Mouse (Mus musculus) left cerebral cortex, postnatal 36 days (tissue): ENCODE measurements around the gene Inha. TPM values are rescaled to one million over a fixed set of nuclear protein-coding genes. Genes with fewer than 3 reads are reported as not detected.

Experiments
- DNase-seq, 2 experiments: peaks; one replicate each; pipeline ENCODE4 v3.0.0; 2021 to 2022; ENCODE audit warnings: low spot score in 2 of 2, mixed read lengths in 1 of 2
- intact Hi-C: fragments of 180-260 bp; cut with DNase I; formaldehyde crosslinking; loops from one replicate; pipeline ENCODE4 v1.15.1; 2025
- total RNA-seq, 2 experiments: library from RNA; stranded (reverse); gene quantifications; 2 replicates each; pipeline ENCODE4 v1.2.3; 2021

The Inha gene
- total RNA-seq: 10 to 100 TPM; 18.6 to 30.8 TPM

DNA sequence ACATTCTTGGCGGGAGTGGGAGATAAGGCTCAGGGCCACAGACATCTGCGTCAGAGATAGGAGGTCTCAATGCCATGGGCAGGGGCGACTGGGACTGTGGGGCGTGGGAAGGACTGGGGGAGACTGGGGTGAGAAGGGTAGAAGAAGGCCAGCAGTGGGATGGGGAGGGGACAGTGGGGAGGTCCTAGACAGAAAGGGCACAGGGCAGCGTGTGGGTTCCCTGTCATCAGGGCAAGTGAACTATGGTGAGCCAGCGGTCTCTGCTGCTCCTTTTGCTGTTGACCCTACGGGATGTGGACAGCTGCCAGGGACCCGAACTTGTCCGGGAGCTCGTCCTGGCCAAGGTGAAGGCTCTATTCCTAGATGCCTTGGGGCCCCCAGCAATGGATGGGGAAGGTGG is at the start of gene Inha:
TSS of gene Inha (plus strand) at position 72 of the 400 bp plus-strand sequence.
- intact Hi-C loops: loop anchor here (5.0 kb wide), 2 partner anchors 40 to 80 kb away; partner anchors contain the start of gene Slc4a3
- DNase-seq: no peak

DNA sequence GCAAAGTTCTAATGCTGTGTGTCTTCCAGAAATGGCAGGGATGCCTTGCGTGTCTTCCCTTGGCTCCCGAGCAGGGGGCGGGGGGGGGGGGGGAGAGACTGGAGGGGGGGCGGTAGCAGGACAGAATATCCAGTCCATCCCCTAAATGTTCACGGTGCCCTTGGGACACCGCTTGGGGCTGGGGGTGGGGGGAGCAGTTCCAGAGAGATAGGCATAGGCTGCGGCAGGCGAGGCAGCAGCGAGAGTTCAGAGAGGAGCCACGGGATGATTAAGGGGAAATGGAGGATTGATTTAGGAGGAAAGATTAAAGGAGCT is 49.2 kb upstream of the Inha start:
- intact Hi-C loops: loop anchor here (2.0 kb wide), 1 partner anchor 13 kb away; no protein-coding TSS in a partner anchor
- DNase-seq: no peak

DNA sequence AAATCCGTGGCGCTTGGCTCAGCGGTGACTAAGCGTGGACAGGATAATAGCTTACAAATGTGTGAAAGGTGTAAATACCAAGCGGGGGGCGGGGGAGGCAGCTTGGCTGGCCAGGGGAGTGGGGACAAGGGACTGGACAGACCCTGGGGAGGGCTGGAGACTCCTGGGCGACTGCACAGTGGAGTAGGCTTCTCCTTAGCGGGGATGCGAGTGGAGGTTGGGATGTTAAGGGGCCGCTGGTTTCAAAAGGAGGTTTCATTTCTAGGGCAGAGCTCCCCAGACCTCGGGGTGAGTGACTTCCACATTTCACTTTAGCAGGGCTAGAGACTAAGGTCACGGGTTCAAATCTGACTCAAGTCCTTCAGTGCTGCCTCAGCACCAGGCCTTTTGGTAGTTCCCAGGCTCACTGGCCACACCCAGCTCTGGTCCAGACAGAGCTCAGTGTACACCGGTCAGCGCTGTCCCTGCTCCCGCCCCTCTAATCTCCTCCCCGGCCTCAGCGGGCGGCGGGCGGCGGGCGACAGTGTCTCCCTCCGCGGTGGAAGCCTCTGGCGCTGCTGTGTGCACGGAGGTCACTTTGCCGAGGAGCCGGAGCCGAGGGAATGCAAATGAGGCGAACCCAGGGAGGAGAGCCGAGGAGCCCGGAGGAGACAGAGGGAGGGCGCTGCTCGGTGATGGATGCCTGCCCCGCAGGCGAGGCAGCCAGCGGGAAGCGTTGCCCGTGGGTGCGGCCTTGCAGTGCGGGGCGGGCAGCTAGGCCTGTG is 48.7 kb upstream of the Inha start:
- intact Hi-C loops: loop anchor here (2.0 kb wide), 1 partner anchor 13 kb away; no protein-coding TSS in a partner anchor
- DNase-seq: peak; percentile 68 to 77

DNA sequence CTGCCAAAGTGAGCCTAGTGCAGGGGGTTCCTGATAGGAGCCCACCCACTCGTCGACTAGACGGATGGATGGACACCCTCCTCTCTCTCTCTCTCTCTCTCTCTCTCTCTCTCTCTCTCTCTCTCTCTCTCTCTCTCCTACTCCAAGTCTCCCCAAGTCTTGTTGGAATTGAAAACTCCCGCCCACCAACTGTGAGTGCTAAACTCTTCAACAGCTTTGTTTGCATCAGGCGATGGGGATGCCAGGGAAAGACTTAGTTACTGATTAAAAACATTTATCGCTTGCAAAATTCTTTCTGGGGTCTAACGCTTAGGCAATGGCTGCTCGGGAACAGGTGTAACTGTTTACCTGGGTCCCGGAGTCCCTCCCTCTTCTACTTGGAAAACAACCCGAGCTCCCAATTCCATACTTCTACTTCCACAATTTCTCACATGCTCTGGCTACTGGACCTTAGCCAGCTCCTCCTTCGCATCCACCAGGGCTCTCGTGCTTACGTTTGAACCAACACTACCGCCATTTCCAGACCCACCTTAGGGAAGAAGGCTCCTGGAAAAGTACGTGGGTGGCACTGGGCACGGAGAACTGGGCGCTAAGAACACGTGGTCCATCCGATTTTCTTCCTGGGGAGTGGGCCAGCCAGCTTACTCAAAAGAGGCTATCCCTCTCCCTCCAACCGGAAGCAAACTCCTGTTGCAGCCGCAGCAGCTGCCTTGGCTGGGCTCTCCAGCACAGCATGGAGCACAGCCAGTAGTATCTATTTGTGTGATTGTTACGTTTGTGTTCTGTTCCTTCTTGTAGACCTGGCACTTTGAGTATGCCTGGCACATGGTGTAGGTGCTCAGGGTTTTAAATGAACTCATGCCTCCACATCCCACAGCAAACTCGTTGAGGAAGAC is 47.8 kb upstream of the Inha start:
- intact Hi-C loops: loop anchor here (2.0 kb wide), 1 partner anchor 14 kb away; no protein-coding TSS in a partner anchor
- peak; percentile 74 to 79 for DNase-seq

DNA sequence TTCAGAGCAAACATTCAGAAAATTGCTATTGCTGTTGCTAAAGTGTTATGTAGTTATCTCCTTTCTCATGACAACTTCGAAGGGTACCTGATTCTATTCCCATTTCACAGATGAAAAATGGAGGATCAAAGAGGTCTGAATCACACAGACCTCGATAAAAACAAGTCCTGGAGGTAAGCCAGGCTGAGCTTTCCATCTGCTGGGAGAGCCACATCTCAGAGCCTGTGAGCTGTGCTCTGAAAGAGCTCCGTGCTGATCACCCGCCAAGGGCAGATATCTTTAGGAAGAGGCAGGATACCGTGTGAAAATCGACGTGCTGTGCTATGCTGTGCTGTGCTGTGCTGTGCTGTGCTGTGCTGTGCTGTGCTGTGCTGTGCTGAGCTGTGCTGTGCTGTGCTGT is 46.6 kb upstream of the Inha start:
- intact Hi-C loops: no loop called here

DNA sequence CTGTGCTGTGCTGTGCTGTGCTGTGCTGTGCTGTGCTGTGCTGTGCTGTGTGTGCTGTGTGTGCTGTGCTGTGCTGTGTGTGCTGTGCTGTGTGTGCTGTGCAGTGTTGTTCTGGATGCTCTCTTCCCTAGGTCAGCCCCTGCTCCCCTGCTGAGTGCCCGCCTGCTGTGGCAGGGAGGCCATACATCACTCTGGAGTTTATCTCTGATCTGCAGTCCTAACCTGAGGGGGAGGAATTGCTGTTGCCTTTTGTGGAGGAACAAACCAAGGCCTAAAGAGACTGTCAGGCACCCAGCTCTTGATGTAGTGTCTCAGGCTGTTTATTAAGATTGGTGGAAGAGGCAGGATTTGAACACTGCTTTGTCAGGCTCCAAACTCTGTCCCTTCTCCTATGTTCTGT is 44.2 kb upstream of the Inha start:
- no peak for DNase-seq
- intact Hi-C loops: no loop called here

More for the DNA sequence above, 46.6 kb upstream of the Inha start:
- DNase-seq: no peak

DNA sequence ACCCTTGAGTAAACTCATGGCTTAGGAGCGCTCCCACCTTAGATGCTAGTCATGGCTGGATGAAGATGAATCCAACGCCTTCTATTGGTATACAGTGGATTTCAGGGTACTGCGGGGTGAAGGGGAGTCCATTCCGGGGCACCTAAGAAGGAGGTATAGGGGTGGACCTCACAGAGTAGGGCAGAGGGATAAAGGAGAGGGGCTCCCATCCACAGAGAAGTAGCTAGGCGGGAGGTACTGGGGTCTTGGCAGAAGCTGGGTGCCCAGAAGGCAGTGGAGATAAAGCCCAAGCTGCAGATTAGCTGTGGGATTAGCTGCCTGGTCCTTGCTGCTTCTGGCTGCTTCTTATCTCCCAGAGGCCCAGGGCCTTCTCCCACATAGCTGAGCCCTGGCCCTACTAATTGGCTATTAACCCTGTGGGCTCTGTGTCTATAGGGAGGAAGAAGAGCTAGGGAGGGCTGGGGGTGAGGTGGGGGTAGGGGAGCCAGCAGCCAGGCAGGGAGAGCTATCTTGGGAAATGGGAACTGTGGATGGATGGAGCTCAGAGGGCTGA is 43.1 kb upstream of the Inha start:
- intact Hi-C loops: no loop called here
- DNase-seq: no peak

DNA sequence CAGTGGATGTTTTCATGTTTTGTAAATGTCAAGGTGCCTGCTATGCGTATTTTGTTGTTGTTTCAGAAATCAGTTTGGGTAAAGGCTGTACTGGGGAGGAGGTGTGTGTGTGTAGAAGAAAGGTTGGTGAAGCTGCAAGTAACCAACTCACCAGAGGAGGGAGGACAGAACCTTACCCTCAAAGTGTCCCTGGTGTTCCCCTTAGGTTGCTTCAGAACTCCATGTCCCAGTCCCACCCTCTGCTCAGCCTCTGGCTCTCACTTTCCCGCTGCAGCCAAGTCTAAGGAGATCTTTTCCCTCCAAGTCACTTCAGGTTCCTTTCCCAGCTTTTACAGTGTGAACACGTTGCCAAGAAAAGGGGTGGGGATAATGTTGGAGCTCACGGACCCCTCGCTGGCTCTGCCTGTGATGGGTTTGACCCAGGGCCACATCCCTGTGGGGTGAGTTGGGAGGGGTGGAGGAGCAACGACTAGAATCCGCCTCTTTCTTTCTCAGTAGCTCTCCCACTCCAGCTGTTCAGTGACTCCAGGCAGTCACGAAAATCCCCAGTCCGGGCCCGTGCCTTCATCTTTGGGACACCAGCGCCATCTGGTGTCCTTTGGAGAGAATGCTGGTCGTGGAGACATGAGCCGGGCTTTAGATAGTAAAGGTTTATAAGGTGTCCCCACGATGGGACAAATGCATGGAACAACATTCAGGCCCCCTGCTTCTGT is 39.5 kb upstream of the Inha start:
- intact Hi-C loops: loop anchor here (1.0 kb wide), 2 partner anchors 22 to 124 kb away; no protein-coding TSS in a partner anchor

DNA sequence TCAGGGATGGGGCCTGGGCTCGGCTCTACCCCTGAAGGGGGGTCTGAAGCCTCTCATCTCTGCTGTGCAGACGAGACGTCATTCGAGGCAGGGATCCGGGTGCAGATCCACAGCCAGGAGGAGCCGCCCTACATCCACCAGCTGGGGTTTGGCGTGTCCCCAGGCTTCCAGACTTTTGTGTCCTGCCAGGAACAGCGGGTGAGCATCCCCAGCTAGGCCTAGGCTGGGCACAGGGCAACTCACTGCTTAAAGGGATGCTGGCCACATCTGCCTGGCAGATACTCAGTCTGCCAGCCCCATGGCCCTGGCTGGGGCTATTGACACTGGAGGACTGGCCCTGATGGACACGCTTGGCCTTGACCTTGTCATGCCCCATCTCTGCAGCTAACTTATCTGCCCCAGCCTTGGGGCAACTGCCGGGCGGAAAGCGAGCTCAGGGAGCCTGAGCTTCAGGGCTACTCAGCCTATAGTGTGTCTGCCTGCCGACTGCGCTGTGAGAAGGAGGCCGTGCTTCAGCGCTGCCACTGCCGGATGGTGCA is 37.5 kb upstream of the Inha start:
- DNase-seq: no peak

More for the DNA sequence above, 39.5 kb upstream of the Inha start:
- DNase-seq: peak; percentile 81 to 83

DNA sequence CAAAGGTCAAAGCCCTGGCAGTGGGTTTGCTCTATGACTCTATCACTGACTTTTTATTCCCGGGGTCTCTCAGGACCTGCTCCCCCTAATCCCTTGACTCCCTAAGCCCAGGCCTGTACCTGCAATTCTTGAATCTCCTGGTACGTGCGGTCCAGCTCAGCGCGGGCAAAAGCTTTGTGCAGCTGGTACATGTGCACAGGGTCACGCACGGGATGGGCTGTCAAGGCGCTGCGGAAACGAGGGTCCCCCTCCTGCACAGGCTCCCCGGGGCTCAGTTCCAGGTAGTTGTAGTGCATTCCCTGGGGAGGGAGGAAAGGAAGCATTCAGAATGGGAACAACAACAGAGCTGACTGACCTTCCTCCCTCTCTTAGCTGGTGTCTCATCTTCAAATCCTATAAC is 30.4 kb upstream of the Inha start:
- intact Hi-C loops: no loop called here
- no peak for DNase-seq

More for the DNA sequence above, 37.5 kb upstream of the Inha start:
- intact Hi-C loops: no loop called here

DNA sequence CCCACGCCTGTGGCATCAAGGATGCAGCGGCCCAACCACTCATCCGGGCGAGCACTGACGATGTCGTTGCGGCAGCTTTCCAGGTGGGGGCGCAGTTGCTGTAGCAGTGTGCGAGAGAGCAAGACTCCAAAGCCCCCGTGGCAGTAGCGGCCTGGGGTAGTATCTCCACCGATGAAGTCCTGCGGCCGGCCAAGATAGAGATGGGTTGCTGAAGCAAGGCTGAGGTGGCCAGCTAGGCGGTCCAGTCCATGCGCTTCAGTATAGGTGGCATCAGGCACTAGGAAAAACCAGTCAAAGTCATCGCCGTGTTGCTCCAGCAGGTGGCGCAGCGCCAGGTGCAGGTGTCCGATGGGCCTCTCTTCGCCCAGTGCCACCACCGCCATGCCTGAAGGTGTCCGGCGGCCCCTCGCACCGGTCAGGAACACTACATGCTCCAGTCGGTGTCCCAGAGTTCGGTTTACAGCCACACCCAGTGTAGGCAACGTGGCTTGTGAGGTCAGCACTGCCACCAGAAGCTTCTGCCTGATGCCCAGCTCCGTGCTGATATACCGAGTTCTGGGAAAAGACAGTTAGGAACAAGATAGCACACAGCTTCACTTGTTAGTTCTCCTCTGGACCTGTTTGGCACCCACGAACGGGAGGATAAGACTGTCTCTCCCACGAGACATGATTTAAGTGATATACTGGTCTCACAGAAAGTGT is 29.5 kb upstream of the Inha start:
- peak; percentile 86 to 87 for DNase-seq
- intact Hi-C loops: no loop called here

DNA sequence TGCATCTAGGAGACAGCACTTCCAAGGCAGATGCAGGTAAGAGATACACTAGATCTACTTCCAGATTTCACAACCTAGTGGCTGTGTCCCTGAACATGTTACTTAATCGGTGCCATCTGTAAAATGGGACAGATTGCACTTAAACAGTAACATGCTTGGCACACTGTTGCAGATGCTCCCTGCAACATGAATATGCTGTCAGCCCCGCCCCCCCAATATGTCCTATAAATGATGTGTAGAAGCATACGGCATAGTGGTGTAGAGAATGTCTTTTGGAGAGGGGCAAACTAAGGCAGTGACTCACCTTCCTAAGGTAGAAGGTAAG is 28.9 kb upstream of the Inha start:
- DNase-seq: no peak
- intact Hi-C loops: loop anchor here (2.0 kb wide), 2 partner anchors 81 to 119 kb away; no protein-coding TSS in a partner anchor

DNA sequence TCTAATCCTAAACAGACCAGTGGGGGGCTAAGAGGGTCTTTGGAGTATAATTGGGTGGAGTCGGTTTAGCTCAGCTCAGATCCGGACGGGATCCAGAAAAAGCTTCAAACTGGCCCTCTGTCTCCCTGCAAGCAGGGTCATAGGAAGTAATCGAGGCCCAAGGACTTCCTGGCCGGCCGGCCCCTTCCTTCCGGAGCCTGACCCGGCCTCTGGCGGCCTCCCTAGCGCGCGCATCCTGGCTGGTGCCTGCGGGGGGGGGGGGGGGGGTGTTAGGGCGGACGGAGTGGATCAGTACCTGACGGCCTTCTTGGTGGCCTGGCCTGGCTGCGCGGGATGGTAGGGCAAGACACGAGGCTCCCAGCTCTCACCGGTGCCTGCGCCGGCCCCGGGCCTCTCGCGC is 28.4 kb upstream of the Inha start:
- DNase-seq: no peak
- intact Hi-C loops: loop anchor here (2.0 kb wide), 2 partner anchors 80 to 118 kb away; no protein-coding TSS in a partner anchor

DNA sequence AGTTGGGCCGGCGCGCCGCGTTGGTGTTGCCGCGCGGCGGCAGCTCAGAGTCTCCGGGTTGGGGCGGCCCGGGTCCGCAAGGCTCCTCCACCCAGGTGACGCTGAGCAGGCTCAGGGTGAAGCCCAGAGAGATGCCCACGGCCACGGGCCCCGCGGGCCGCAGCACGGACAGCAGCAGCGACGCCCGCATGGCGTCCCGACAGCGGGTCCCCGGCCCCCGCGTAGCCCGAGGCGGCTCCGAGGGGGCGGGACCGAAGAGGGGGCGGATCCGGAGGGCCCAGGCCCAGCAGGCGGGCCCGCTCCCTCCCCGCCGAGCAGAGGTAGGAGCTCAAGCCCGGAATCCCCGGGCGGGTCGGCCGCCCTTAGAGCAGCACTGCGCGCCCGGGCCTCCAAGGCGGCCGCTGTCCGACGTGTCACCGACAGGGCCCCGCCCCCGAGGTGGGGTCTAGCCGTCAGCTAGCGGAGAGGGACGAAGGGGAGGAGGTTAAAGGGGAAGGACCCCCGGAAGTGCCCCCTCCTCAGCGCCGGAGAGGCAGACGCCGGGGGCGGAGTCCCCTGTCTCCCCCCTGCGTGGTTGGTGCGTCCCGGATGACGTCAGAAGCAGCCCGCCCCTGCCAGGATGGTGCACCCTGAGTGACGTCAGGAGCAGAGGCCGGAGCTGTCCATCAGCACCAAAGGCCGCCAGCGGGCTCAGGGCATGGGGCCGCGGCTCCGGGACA is 27.8 kb upstream of the Inha start, which contains the start of the genes Chpf and Tmem198:
TSS of gene Chpf (minus strand) at position 392 of the 719 bp plus-strand sequence.
TSS of gene Tmem198 (plus strand) at position 617 of the 719 bp plus-strand sequence.
- DNase-seq: peak; percentile 97 to 98
- intact Hi-C loops: loop anchor here (2.0 kb wide), 2 partner anchors 80 to 118 kb away; no protein-coding TSS in a partner anchor

DNA sequence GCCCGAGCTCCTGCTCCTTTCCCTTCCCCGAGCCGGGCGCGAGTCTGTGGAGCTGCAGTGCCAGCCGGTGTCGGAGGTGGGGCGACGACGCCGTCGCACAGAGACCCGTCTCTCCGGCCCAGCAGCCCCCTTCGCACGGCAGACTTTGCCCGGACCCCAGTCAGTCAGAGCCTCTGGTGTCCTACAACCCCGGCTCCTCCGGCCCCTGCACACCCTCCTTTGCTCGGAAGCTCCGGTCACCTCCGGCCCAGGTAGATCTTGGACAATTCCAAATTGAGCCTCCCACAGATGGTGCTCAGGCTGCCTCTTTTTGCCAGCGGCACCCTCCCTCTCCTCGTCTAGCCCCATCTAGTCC is 27.3 kb upstream of the Inha start:
- intact Hi-C loops: loop anchor here (2.0 kb wide), 2 partner anchors 79 to 117 kb away; no protein-coding TSS in a partner anchor
- no peak for DNase-seq

DNA sequence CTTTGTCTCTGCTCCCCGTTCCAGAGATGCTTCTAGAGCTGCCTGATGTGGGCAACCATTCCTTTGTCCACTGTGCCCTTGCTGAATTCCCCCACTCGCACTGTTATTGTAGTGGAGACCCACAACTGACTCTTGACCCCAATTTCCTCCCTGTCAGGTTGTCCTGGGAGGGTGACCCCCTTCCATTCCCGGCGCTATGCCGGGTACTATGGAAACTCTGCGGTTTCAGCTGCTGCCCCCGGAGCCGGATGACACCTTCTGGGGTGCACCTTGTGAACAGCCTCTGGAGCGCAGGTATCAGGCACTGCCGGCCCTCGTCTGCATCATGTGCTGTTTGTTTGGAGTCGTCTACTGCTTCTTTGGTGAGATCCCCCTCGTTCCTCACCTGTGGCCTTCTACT is 26.8 kb upstream of the Inha start:
- intact Hi-C loops: no loop called here

DNA sequence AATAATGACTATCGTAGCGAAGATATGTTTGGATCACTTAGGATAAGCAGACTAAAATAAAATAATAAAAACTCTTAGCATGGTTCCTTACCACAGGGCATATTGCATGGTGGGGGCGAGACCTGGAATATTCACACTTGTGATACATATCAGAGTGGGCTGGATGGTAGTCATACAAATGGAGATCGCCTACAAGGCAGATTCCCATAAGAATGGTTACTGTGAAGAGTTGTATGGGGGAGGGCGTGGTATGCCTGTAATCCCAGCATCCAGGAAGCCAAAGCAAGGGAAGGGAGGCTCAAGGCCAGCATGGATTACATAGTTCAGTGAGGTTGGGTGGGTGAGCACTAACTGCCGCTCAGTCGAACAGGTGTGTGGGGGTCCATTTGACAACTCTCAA is 26.1 kb upstream of the Inha start:
- DNase-seq: no peak
- intact Hi-C loops: loop anchor here (1.0 kb wide), 1 partner anchor 24 kb away; no protein-coding TSS in a partner anchor

More for the DNA sequence above, 26.8 kb upstream of the Inha start:
- no peak for DNase-seq

DNA sequence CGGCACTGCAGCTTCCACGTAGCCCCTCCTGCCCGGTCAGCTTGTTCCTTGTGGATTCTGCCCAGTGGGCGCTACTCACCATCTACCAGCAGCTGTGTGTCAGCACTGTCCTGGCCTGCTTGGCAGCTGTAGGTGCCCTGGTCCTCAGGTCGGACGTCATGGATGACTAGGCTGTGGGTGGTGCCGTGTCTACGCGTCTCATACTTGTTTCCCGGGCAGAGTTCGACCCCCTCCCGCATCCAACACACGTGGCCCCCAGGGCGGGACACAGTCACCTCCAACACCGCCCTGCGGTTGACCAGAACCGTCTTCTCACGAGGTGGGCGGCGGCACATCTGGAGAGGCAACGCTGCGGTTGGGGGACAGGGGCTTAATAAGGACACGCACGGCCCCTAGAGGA is 20.3 kb upstream of the Inha start:
- intact Hi-C loops: loop anchor here (5.0 kb wide), 1 partner anchor 61 kb away; the partner anchor contains the start of gene Slc4a3
- DNase-seq: no peak
